Mouse (Mus musculus): ENCODE measurements around the gene Ap2b1. TPM values are rescaled to one million over a fixed set of nuclear protein-coding genes. Genes with fewer than 3 reads are reported as not detected.

Ap2b1 gene
- total RNA-seq, 2 experiments from 2014 or later: 329 to 361 TPM

- DNase-seq: no peak
These were observed 105.0 kb downstream of the Ap2b1 start for GRCm38 (mm10) chr11:83403787-83404186.

GRCm38 (mm10) chr11:83406391-83406790 is 107.6 kb downstream of the Ap2b1 start:
- DNase-seq: no peak

- no peak for DNase-seq
These were observed 109.4 kb downstream of the Ap2b1 start for GRCm38 (mm10) chr11:83408242-83408641.

- DNase-seq: peak in 1 of 2 experiments; percentile 42
These were observed 110.4 kb downstream of the Ap2b1 start, which contains the start of gene Rasl10b for GRCm38 (mm10) chr11:83409087-83409754. Gene Rasl10b, plus strand, starts transcription at chr11:83409137.

GRCm38 (mm10) chr11:83409792-83410291 is 111.0 kb downstream of the Ap2b1 start:
- DNase-seq: no peak

DNA sequence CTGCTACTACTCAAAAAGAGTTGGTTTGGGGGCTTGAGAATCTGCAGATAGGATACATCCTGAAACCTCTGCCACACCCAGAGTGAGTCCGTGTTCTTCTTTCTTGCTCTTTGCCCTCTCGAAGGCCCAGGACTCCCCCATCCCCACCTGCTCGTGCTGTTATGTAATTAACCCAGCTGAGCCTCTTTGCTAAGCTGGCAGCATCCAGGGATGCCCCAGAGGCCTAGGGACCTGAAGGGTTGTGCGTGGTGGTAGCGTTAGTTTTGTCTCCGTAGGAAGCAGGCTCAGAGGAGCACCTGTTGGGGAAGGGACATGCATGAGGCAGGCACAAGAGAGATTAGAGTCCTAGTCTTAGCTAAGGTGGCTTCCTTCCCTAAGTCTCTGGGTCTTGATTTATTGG is 111.7 kb downstream of the Ap2b1 start:
- no peak for DNase-seq

GRCm38 (mm10) chr11:83417080-83417479 is 118.3 kb downstream of the Ap2b1 start:
- no peak for DNase-seq

- DNase-seq: peak; percentile 49 to 56
These were observed 118.9 kb downstream of the Ap2b1 start for GRCm38 (mm10) chr11:83417708-83418107.

GRCm38 (mm10) chr11:83418566-83418965 is 119.7 kb downstream of the Ap2b1 start:
- peak in 1 of 2 experiments; percentile 55 for DNase-seq

DNA sequence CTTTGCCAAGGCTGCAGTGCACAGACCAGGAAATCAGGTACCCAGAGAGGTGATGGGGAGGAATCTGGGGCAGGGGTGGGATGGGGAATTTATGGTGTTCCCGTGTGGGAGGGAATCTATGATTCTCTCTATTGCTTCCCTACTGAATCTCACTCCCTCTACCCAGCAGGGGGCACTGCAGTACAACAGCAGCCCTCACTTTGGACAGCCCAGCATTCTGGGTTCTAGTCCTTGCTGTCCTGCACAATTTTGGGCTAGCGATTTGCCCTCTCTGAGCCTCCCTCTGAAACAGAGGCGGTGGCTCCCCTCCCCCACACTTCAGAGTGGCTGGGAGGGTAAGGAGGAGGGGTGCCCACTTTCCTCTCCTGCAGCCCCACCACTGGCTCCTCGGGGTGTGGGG is 121.5 kb downstream of the Ap2b1 start:
- no peak for DNase-seq

- DNase-seq: no peak
These were observed 122.5 kb downstream of the Ap2b1 start for GRCm38 (mm10) chr11:83421305-83421704.

- peak; percentile 71 to 77 for DNase-seq
These were observed 125.9 kb downstream of the Ap2b1 start for GRCm38 (mm10) chr11:83424681-83425080.

DNA sequence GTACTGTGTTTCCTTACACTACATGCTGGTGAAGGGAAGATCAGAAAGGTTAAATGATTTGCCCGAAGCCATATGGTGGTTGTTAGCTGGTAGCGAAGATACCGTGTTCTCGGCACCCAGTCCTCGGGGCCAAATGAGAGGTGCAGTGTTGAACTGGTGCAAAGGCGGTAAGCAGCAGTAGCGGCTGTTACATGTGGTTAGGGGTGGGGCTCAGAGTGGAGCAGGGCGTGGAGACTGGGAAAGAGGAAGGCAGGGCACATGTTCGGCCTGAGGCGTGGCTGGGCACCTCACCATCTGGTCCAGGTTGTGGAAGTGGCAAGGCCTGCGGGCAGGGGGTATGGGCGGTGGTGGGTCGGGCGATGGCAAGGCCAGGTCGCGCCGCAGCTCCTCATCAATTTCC is 128.1 kb downstream of the Ap2b1 start:
- DNase-seq: no peak

DNA sequence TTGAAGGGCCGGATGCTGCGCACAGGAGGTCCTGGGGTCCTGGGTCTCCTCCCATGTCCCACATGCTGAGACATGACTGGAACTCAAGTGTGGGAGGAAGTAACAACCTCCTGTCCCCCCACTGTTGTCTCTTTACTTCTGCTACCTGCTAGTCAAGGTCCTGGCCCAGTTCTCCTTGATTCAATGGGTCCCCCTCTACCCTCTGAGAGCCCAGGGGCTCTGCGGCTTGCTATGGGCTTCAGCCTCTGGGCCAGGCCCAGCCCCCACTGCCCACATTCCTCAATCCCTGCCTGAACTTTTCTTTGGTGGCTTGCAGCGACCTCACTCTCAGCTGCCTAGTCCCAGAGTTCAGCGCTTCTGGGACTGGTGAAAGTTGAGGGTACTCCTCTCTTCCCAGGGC is 130.5 kb downstream of the Ap2b1 start, which contains the start of gene Gas2l2:
TSS of gene Gas2l2 (minus strand) at position 101 of the 400 bp plus-strand sequence.
- no peak for DNase-seq

DNA sequence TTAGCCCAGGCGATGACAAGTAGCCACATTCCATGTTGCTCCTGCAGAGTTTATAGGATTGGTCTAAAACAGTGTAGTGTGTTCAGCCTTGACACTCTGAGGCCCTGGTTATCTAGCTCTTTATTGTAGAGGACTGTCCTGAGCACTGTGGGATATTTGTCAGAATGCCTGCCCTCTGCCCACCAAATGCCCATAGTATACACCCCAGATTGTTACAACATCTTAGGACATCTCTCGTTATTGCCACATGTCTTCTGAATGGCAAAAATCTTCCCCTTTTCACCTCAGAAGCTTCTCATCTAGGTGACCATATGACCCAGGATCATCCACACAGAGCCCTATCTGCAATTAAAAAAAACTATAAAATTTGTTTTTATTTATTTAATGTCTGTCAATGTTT is 133.7 kb downstream of the Ap2b1 start:
- no peak for DNase-seq

- no peak for DNase-seq
These were observed 138.6 kb downstream of the Ap2b1 start, which contains the start of gene 1700020L24Rik for GRCm38 (mm10) chr11:83437377-83437776. Gene 1700020L24Rik, plus strand, starts transcription at chr11:83437677.

GRCm38 (mm10) chr11:83439426-83440060 is 140.7 kb downstream of the Ap2b1 start:
- DNase-seq: no peak

DNA sequence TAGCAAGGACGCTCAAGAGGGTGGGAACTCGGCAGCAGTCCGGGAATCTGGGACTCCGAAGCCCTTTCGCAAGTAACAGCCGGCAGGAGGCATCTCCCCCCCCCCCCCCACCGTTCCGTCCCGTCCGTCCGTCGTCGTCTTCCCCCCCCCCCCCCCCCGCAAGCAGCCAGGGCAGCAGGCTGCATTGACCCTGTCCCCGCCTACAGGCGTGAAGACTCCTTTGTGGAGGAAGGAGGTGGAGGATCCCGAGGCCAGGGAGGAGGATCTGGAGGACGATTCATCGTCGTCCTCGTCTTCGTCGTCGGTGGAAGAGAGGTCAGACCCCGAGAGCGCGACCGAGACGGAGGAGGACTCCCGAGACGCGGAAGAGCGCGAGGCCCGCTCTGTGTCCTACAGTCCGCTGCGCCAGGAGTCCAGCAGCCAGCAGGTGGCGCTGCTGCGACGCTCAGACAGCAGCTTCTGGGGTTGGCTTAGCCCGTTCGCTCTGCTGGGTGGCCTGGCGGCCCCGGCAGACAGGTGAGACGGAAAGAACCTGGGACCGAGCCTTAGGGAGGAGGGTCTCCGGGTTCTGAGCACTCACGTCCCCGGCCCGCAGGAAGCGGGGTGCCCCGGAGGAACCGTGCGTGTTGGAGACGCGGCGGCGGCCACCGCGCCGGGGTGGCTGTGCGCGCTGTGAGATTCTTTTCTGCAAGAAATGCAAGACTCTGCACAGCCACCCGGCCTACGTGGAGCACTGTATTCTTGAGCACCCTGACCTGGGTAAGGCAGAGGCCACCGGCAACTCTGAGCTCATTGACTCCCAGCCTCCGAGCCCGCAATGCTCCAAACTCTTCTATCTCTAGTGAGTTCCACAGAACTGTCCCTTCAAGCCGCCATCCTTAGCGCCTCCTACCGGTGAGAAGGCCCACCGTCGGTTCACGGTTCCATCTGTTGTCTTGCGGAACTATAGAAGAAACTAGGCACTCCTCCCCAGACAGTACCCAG is 141.5 kb downstream of the Ap2b1 start:
- DNase-seq: peak; percentile 83 to 86

DNA sequence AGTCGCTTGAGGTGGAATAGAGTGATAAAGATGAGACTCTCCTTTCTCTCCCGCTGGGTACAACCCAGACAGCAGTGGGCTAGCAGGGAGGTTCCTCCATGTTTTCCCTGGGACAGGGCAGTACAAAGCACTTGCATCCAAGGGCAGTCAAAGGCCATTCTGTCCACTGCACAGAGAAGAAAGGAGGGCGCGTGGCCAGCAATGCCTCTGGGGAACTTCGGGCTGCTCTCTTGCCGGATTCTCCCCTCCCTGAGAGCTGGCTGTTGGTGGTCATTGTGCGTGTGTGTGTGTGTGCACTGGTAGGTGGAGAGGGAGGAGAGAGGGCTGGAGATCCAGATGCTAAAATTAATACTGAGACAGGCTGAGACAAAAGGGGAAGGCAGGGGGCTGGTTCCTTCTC is 142.4 kb downstream of the Ap2b1 start:
- no peak for DNase-seq

- peak in 1 of 2 experiments; percentile 77 for DNase-seq
These were observed 143.9 kb downstream of the Ap2b1 start for GRCm38 (mm10) chr11:83442596-83443267.

DNA sequence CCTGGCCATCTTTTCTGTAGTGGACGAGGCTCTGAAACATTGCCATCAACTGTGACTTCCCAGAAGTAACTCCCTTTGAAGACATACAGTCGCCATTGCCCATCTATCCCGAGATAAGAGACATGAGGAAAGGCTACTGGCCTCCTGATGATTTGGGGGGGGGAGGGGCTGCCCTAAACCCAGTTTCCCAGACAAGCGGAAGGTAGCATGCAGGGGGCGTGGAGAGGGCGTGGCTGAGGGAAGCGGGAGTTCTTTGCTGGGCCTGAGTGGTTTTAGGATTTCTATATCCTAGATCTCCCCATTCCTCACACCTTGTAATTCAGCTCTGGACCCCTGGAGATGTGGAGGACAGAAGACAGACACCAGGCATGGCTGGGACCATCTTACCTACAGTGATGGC is 145.0 kb downstream of the Ap2b1 start:
- no peak for DNase-seq

DNA sequence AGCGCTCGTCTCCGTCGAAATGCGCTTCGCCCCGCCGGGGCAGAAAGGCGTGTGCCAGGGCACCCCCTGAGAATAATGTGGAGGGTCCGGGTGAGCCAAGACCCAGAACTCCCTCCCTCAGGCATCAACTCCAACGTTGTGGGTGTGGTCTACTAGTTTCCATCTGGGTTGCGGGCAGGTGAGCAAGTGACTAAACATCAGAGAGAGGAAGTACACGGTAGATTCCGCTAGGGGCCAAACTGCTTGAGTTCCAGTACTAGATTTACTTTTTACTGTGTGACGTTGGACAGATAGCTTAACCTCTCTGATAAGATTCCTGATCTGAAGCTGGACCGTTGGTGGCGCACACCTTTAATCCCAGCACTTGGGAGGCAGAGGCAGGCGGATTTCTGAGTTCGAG is 146.2 kb downstream of the Ap2b1 start:
- DNase-seq: no peak

Measured in layer of hippocampus, postnatal 36 days (tissue).